Mouse (Mus musculus) ES-E14 (cell line): ENCODE data around the gene Cfap74. TPM values are rescaled to one million over a fixed set of nuclear protein-coding genes. Genes with fewer than 3 reads are reported as not detected.

Experiments
- DNase-seq: peaks from one replicate; pipeline ENCODE4 v3.0.0-alpha.2; 2013; ENCODE audit warnings: low read depth, low spot score
- H3K27ac ChIP-seq: 2 replicates; pipeline ENCODE4 v1.5.1; 2012; ENCODE audit warnings: low read depth, mild to moderate bottlenecking, low read length, moderate library complexity, mixed read lengths; ENCODE audit not compliant: poor library complexity, insufficient read depth, severe bottlenecking
- H3K36me3 ChIP-seq: 2 replicates; pipeline ENCODE4 v1.6.1; 2012; ENCODE audit warnings: mild to moderate bottlenecking, low read length, moderate library complexity, mixed read lengths; ENCODE audit not compliant: control insufficient read depth, poor library complexity, insufficient read depth, severe bottlenecking
- H3K4me1 ChIP-seq, 2 experiments: fragments of 150-350 bp in 1 of 2; sonication (generic) in 1 of 2; 2 replicates each; pipeline ENCODE4 v1.6.1; 2012; ENCODE audit warnings: low read length in 2 of 2, mild to moderate bottlenecking in 1 of 2, mixed read lengths in 1 of 2; ENCODE audit not compliant: control insufficient read depth in 2 of 2, insufficient read depth in 2 of 2, poor library complexity in 1 of 2
- H3K4me3 ChIP-seq, 2 experiments: fragments of 150-350 bp in 1 of 2; sonication (generic) in 1 of 2; 2 replicates each; pipeline ENCODE4 v1.5.1; 2012; ENCODE audit warnings: low read length in 2 of 2, low read depth in 1 of 2, mild to moderate bottlenecking in 1 of 2, mixed read lengths in 1 of 2; ENCODE audit not compliant: insufficient read depth in 1 of 2, poor library complexity in 1 of 2, severe bottlenecking in 1 of 2
- H3K9ac ChIP-seq: 2 replicates; pipeline ENCODE4 v1.6.1; 2012; ENCODE audit warnings: low read depth, mild to moderate bottlenecking, low read length, mixed read lengths; ENCODE audit not compliant: poor library complexity, insufficient read depth, severe bottlenecking
- H3K9me3 ChIP-seq: fragments of 150-350 bp; sonication (generic); 2 replicates; pipeline ENCODE4 v1.6.1; 2012; ENCODE audit warnings: low read depth, mild to moderate bottlenecking, low read length; ENCODE audit not compliant: control insufficient read depth, insufficient read depth
- CHD2 ChIP-seq: IDR thresholded peaks from 2 replicates; pipeline ENCODE4 v1.6.1; 2014; ENCODE audit warnings: mild to moderate bottlenecking, low read depth, low read length, inconsistent platforms
- HCFC1 ChIP-seq: IDR thresholded peaks from 2 replicates; pipeline ENCODE4 v1.6.1; 2012; ENCODE audit warnings: low read length, inconsistent platforms, borderline replicate concordance; ENCODE audit not compliant: insufficient read depth
- MAFK ChIP-seq: IDR thresholded peaks from 2 replicates; pipeline ENCODE4 v1.6.1; 2014; ENCODE audit warnings: mild to moderate bottlenecking, low read depth, low read length, inconsistent platforms; ENCODE audit not compliant: insufficient read depth
- ZC3H11A ChIP-seq: IDR thresholded peaks from 2 replicates; pipeline ENCODE4 v1.6.1; 2012; ENCODE audit warnings: low read depth, mild to moderate bottlenecking, inconsistent platforms, low read length, borderline replicate concordance
- ZNF384 ChIP-seq: IDR thresholded peaks from 2 replicates; pipeline ENCODE4 v1.6.1; 2012; ENCODE audit warnings: low read depth, low read length, inconsistent platforms
- in situ Hi-C, 2 experiments: fragments of 600-800 bp; cut with MboI; formaldehyde crosslinking; loops; one replicate each; pipeline ENCODE4 v1.15.1; 2025; ENCODE audit warnings: low sequenced_read_pairs in 2 of 2, inconsistent platforms in 1 of 2; ENCODE audit not compliant: unreplicated experiment in 2 of 2
- total RNA-seq: library from RNA; depleted of rRNA; stranded (reverse); fragments of 300-350 nt; gene quantifications from 2 replicates; pipeline ENCODE4 v1.2.3, GENCODE M21; 2012

Gene Cfap74
- total RNA-seq, 1 experiment: 4.8 TPM

DNA sequence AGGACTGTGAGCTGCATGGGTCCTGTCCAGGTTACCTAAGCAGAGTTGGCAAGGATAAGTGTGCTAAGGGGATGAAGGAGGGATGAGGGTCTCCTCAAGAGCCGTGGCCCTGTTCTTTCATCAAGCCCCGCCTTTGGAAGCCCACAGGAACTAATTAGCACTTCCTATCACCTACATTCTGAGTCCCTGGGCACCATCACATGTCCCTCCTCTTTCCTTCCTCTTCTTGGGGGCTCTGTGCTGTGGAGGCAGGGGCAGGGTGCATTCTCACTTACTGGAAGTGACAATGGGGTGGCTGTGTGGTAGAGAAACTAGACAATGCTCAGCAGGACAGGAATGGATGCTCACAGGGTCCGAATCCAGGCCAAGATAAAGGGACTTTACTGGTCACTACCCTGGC is 78.8 kb downstream of the Cfap74 start:
- Histone ChIP-seq H3K27ac (no peak overlapping the region), H3K9ac (no peak overlapping the region)
- no peak for TF ChIP-seq ZC3H11A
- TF ChIP-seq CHD2: no peak
- TF ChIP-seq HCFC1: no peak
- no peak for TF ChIP-seq MAFK
- TF ChIP-seq ZNF384: no peak

DNA sequence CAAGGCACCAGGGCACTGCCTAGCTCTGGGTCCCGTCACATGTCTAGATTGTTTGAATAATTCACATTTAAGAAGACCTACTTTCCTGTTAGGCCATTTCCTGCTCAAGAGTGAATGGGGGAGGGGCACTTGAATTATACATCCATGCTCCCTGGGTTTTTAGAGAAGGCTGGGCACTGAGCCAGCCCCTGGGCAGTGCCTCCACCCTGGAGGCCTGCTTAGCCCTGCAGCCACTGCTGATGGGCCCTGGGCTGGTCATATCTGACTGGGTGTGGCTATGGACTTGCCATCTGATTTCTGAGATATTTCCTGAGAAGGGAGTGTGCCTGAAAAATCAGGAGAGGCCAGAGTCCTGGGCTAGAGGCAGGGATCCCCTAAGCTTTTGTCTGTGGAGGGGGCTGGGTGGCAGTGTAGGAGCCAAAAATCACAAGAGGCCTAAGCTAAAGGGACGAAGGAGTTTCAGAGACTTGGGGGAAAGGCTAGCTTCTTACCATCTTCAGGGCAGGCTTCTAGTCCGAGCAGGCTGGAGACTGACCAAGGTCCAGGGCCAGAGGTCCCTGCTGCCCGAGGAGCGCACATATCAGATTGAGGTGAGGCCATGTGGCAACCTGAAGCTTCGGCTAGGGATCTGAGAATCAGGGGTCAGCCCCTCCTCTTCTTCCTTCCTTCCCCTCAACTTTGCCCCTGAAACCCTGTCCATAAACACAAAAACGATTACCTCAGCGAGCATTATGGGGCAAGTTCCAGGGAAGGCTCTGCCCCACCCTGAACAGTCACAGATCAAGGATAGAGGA is 79.4 kb downstream of the Cfap74 start:
- TF ChIP-seq ZC3H11A: no peak
- no peak for TF ChIP-seq CHD2
- no peak for TF ChIP-seq ZNF384
- no peak for TF ChIP-seq MAFK
- TF ChIP-seq HCFC1: no peak
- Histone ChIP-seq H3K9me3 (no peaks in the 10 kb centered on the region), H3K4me1 (peaks cover 0 to 19% of the 10 kb centered on the region in 2 experiments; a peak in 2 of 4 replicates), H3K9ac (peak overlapping the region; percentile 35; the same call in 1 of the 2 replicates), H3K4me3 (no peak overlapping the region), H3K36me3 (no peaks in the 10 kb centered on the region), H3K27ac (no peak overlapping the region)
- in situ Hi-C loops: no loop called here
- no peak for DNase-seq

More for the DNA sequence above, 78.8 kb downstream of the Cfap74 start:
- Histone ChIP-seq H3K4me1 (peaks cover 0 to 26% of the 10 kb centered on the region in 2 experiments; a peak in 2 of 4 replicates), H3K36me3 (no peaks in the 10 kb centered on the region), H3K9me3 (no peaks in the 10 kb centered on the region), H3K4me3 (no peak overlapping the region)
- DNase-seq: no peak
- in situ Hi-C loops: no loop called here

DNA sequence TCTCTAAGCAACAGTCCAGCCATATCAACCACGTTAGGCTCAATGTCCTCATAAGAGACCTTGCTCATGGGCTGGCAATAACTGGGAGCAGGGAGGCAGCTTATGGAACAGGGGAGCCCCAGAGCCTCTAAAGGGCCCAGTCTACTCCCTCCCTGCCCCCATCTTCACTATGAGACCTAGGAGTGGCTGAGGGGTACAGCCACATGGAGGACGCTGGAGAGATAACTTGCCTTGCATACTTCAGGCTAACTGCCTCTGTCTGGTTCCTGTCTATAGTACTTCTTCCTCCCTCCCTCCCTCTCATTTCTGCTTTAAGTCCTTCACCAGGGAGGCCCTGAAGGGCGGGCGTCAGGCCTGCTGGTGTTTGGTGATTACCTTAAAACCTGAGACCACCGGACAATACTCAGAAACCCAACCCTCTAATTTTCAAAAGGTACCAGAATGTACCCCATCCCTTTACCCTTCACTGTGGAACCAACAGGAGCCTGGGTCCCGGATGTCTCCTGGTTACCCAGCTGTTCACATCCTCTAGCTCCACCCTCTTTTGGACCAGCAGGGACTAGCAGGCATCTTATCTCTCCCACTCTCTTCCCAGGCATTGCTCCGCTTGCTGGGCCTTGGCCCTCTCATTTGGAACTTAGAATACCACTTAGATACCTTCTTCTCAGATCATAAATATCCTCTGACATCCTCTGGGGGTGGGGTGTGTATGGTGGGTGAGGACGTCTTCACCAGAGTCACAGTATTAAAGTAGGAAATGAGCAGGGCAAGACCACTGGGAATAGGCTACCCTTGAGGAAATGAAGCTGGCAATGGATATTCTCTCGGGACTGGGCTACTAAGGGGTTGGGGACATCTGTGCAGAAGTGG is 80.3 kb downstream of the Cfap74 start:
- Histone ChIP-seq H3K27ac (no peak overlapping the region; the same call in 1 of the 2 replicates), H3K4me1 (peaks cover 0 to 17% of the 10 kb centered on the region in 2 experiments; a peak in 2 of 4 replicates)

DNA sequence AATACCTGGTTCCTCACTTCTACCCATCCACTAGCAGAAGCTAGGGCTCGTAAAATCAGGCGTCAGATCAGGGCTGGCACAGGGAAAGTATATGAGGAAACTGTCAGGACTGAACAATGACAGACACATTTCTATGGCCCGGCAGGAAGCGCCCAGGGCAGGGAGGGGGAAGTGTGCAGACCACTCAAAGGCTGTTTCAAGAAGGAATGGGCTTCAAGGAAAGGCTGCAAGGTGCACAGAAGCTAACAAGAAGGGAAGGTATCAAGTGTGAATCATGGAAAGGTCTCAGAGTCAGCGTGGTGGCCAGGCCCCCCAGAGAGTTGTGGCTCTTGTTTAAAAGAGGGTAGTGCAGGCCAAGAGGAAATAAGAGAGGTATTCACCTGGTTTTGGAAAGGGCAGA is 81.5 kb downstream of the Cfap74 start:
- peaks cover 0 to 17% of the 10 kb centered on the region in 2 experiments; a peak in 2 of 4 replicates for H3K4me1 ChIP-seq
- no peaks in the 10 kb centered on the region for H3K9me3 ChIP-seq
- no peaks in the 10 kb centered on the region for H3K36me3 ChIP-seq
- DNase-seq: no peak
- no peak for TF ChIP-seq ZC3H11A
- no peak for TF ChIP-seq MAFK
- TF ChIP-seq CHD2: no peak
- no peak for TF ChIP-seq HCFC1
- TF ChIP-seq ZNF384: no peak
- in situ Hi-C loops: no loop called here
- H3K27ac ChIP-seq: no peak overlapping the region
- peak overlapping the region; percentile 71 to 85 for H3K4me3 ChIP-seq
- H3K9ac ChIP-seq: peak overlapping the region; percentile 93; the same call in 1 of the 2 replicates

More for the DNA sequence above, 80.3 kb downstream of the Cfap74 start:
- Histone ChIP-seq H3K4me3 (no peak overlapping the region), H3K9me3 (no peaks in the 10 kb centered on the region), H3K36me3 (no peaks in the 10 kb centered on the region), H3K9ac (no peak overlapping the region)
- TF ChIP-seq ZC3H11A (no peak), CHD2 (no peak), ZNF384 (no peak), HCFC1 (no peak), MAFK (no peak)
- DNase-seq: no peak
- in situ Hi-C loops: no loop called here
